Mouse (Mus musculus): ENCODE measurements at regions not wholly inside any gene's neighbourhood (a gene's known extent, or its start where the extent isn't known, plus 50 kb on each side); places are given as distances from the start of the nearest gene placed in this dataset.

- H3K9me3 ChIP-seq (replicated peaks; ENCODE audit: insufficient read depth, low read length) = no peaks in the 10 kb centered on the region
- no peak for DNase-seq (ENCODE audit: low read depth, low spot score)
- no peak overlapping the region for H3K4me3 ChIP-seq (ENCODE audit: control insufficient read depth in 1 of 2, insufficient read depth in 1 of 2, low read depth in 2 of 2, low read length in 2 of 2)
- H3K79me2 ChIP-seq (ENCODE audit: control insufficient read depth, insufficient read depth, low read length, poor library complexity) = no peaks in the 10 kb centered on the region
- H3K9ac ChIP-seq (ENCODE audit: control insufficient read depth, low read depth, low read length, poor library complexity, severe bottlenecking) = no peak overlapping the region
- H3K36me3 ChIP-seq (ENCODE audit: control insufficient read depth in 1 of 2, insufficient read depth in 2 of 2, low read length in 2 of 2) = no peaks in the 10 kb centered on the region
- TF ChIP-seq MYB (IDR thresholded peaks at IDR 0.05; ENCODE audit: low read depth, low read length) (no peak), UBTF (IDR thresholded peaks at IDR 0.05; ENCODE audit: borderline replicate concordance, insufficient read depth, low read depth, low read length) (no peak), RCOR1 (IDR thresholded peaks at IDR 0.05; ENCODE audit: low read depth, low read length) (no peak), RAD21 (IDR thresholded peaks at IDR 0.05; ENCODE audit: low read depth, low read length) (no peak), MYC (IDR thresholded peaks at IDR 0.05; ENCODE audit: low read depth, low read length) (no peak), ELF1 (IDR thresholded peaks at IDR 0.05; ENCODE audit: low read depth, low read length) (no peak), E2F4 (IDR thresholded peaks at IDR 0.05; ENCODE audit: borderline replicate concordance, low read depth, low read length) (no peak), SMC3 (IDR thresholded peaks at IDR 0.05; ENCODE audit: low read depth, low read length) (no peak), SIN3A (IDR thresholded peaks at IDR 0.05; ENCODE audit: low read length) (no peak), NELFE (IDR thresholded peaks at IDR 0.05; ENCODE audit: low read depth, low read length) (no peak), USF1 (IDR thresholded peaks at IDR 0.05; ENCODE audit: low read depth, low read length) (no peak), POLR2A (IDR thresholded peaks at IDR 0.05; ENCODE audit: control insufficient read depth in 1 of 2, insufficient read depth in 1 of 2, low read depth in 1 of 2, low read length in 2 of 2, poor library complexity in 1 of 2) (no peak), EP300 (IDR thresholded peaks at IDR 0.05; ENCODE audit: low read depth in 1 of 2, low read length in 2 of 2) (no peak), TCF12 (IDR thresholded peaks at IDR 0.05; ENCODE audit: low read depth, low read length) (no peak), MXI1 (IDR thresholded peaks at IDR 0.05; ENCODE audit: low read depth, low read length) (no peak), BHLHE40 (IDR thresholded peaks at IDR 0.05; ENCODE audit: borderline replicate concordance, low read depth, low read length) (no peak), NRF1 (IDR thresholded peaks at IDR 0.05; ENCODE audit: insufficient read depth, low read depth, low read length, poor library complexity, severe bottlenecking) (no peak), ZMIZ1 (IDR thresholded peaks at IDR 0.05; ENCODE audit: low read depth, low read length) (no peak)
- H3K4me1 ChIP-seq (ENCODE audit: control insufficient read depth in 1 of 2, insufficient read depth in 2 of 2, low read length in 2 of 2) = no peaks in the 10 kb centered on the region
- H3K27ac ChIP-seq (ENCODE audit: control insufficient read depth, low read depth, low read length) = no peak overlapping the region
- no peaks in the 10 kb centered on the region for H3K27me3 ChIP-seq (ENCODE audit: control insufficient read depth in 1 of 2, insufficient read depth in 2 of 2, low read length in 2 of 2)
Observed at GRCm38 (mm10) chr2:77336810-77337209, 56.4 kb upstream of the Sestd1 start.

- TF ChIP-seq MYB (IDR thresholded peaks at IDR 0.05; ENCODE audit: low read depth, low read length) (no peak), SIN3A (IDR thresholded peaks at IDR 0.05; ENCODE audit: low read length) (no peak), SMC3 (IDR thresholded peaks at IDR 0.05; ENCODE audit: low read depth, low read length) (no peak), CHD2 (IDR thresholded peaks at IDR 0.05; ENCODE audit: low read length) (no peak), ZMIZ1 (IDR thresholded peaks at IDR 0.05; ENCODE audit: low read depth, low read length) (no peak), TBP (IDR thresholded peaks at IDR 0.05; ENCODE audit: low read depth, low read length) (no peak), EP300 (IDR thresholded peaks at IDR 0.05; ENCODE audit: low read depth in 1 of 2, low read length in 2 of 2) (no peak), MEF2A (IDR thresholded peaks at IDR 0.05; ENCODE audit: extremely low read depth, insufficient replicate concordance, low read depth, low read length, poor library complexity, severe bottlenecking) (no peak), HCFC1 (IDR thresholded peaks at IDR 0.05; ENCODE audit: low read depth, low read length) (no peak), ETS1 (IDR thresholded peaks at IDR 0.05; ENCODE audit: low read depth, low read length) (no peak), ELF1 (IDR thresholded peaks at IDR 0.05; ENCODE audit: low read depth, low read length) (no peak), MAZ (IDR thresholded peaks at IDR 0.05; ENCODE audit: low read depth, low read length) (no peak)
- H3K4me3 ChIP-seq (ENCODE audit: control insufficient read depth in 1 of 2, insufficient read depth in 1 of 2, low read depth in 2 of 2, low read length in 2 of 2) = no peak overlapping the region
- H3K4me1 ChIP-seq (ENCODE audit: control insufficient read depth in 1 of 2, insufficient read depth in 2 of 2, low read length in 2 of 2) = no peaks in the 10 kb centered on the region
- no peak overlapping the region for H3K27ac ChIP-seq (ENCODE audit: control insufficient read depth, low read depth, low read length)
- DNase-seq (ENCODE audit: low read depth, low spot score) = no peak
- no peak overlapping the region for H3K9ac ChIP-seq (ENCODE audit: control insufficient read depth, low read depth, low read length, poor library complexity, severe bottlenecking)
- H3K9me3 ChIP-seq (replicated peaks; ENCODE audit: insufficient read depth, low read length) = no peaks in the 10 kb centered on the region
- no peaks in the 10 kb centered on the region for H3K36me3 ChIP-seq (ENCODE audit: control insufficient read depth in 1 of 2, insufficient read depth in 2 of 2, low read length in 2 of 2)
- H3K79me2 ChIP-seq (ENCODE audit: control insufficient read depth, insufficient read depth, low read length, poor library complexity) = no peaks in the 10 kb centered on the region
- no peaks in the 10 kb centered on the region for H3K27me3 ChIP-seq (ENCODE audit: control insufficient read depth in 1 of 2, insufficient read depth in 2 of 2, low read length in 2 of 2)
Observed at GRCm38 (mm10) chr2:77334706-77335105, 54.3 kb upstream of the Sestd1 start.
